Mouse (Mus musculus) spleen, postnatal 10 days (tissue): Measurements from ENCODE around the gene Omt2a.
A peak's percentile ranks its signal among the peaks of the same experiment; 100 is the strongest.
"Not testable (repeated sequence)": the region's sequence is repeated elsewhere in the genome, so short reads cannot be mapped to it uniquely, and the experiment has no call there.

Experiments
- DNase-seq, 2 experiments: peaks; one replicate each; pipeline ENCODE4 v3.0.0; 2021 to 2022; ENCODE audit warnings: low spot score in 2 of 2

The Omt2a gene

DNA sequence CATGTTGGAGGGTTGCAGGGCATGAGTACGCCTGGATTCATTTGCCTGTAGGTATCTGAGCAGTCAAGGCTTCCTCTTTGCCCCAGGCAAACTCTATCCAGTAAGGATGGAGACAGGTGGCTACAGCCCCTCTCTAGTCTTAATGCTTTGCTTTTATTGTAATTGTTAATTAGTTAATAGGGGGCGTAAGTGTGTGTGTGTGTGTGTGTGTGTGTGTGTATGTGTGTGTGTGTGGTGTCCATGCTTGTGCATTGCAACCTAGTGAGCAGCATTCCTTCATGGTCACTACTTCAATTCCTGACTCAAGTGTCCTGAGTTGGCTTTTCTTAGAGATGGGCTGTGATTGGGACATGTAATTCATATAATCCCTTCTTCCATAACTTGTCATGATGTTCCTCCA, at the start of gene Omt2a:
Omt2a (minus strand) TSS at position 101 of the 400 bp plus-strand sequence.
- no peak for DNase-seq

DNA sequence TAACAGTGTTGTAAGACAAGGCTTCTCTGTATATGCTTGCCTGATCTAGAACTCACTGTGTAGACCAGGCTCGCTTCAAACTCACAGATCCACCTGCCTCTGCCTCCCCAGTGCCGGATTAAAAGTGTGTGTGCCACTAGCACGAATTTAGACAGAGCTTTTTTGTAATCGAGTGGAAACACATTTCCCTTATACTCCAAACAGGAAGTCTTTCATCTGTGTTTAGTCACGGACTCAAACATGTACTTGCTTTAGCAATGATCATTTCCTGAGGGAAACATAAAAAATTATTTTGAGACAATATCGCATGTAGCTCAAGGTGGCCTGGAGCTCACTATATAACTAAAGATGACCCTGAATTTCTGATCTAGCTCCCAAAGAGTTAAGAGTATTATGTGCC, 48.8 kb upstream of the Omt2a start:
- DNase-seq = no peak

DNA sequence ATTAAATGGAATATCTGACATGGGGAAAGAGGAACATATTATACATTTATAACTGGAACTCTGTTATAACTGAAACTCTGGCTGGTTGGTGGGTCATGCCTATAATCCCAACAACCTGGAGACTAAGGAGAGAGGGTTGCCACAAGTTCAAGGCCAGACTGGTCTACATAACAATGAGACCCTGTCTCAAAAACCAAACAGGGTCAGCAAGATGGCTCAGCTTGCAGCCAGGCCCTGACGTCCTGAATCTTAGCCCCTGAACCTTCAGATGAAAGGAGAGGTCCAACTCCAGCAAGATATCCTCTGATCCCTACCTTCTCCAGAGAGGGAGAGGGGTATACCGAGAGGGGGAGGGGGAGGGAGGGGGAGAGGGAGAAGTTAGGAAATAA, 45.9 kb upstream of the Omt2a start:
- no peak for DNase-seq

- no peak for DNase-seq
Observed at GRCm38 (mm10) chr9:78359750-78360483, 45.3 kb upstream of the Omt2a start.

DNA sequence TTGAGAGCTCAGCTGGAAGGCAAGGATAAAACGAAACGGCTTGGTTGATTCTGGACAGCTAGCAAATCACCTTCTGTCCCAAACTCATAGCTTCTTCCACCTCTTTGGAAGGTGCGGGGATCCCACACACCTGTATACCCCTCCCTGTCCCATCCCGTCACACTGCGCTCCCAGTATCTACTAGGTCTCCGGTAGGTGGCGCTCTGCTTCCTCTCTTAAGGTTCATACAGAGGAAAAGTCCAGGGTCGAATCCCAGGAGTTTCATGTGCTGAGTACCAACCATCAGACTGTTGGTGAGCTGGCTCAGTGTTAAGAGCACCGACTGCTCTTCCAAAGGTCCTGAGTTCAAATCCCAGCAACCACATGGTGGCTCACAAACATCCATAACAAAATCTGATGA, 43.5 kb upstream of the Omt2a start:
- DNase-seq = peak; percentile 40 to 77

DNA sequence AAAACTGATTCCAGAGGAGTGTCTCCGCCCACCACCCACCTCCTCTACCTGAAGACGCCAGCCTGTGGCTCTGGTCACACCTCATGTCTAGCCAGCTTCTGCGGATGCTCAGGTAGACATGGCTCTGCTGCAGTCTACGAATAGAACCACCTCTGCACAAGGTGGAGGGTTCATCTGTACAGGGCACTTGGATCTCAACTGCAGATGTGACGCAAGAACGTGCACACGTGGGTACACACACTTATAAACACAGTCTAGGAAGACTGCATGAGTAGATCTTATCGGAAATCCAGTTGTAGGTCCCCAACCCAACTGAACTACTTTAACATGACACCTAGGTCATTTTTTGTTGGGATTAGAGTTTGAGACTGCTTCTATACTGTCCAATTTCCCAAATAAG, 41.0 kb upstream of the Omt2a start, which contains the start of gene Gsta2:
Gsta2 (minus strand) TSS at position 178 of the 400 bp plus-strand sequence.
- DNase-seq = no peak

DNA sequence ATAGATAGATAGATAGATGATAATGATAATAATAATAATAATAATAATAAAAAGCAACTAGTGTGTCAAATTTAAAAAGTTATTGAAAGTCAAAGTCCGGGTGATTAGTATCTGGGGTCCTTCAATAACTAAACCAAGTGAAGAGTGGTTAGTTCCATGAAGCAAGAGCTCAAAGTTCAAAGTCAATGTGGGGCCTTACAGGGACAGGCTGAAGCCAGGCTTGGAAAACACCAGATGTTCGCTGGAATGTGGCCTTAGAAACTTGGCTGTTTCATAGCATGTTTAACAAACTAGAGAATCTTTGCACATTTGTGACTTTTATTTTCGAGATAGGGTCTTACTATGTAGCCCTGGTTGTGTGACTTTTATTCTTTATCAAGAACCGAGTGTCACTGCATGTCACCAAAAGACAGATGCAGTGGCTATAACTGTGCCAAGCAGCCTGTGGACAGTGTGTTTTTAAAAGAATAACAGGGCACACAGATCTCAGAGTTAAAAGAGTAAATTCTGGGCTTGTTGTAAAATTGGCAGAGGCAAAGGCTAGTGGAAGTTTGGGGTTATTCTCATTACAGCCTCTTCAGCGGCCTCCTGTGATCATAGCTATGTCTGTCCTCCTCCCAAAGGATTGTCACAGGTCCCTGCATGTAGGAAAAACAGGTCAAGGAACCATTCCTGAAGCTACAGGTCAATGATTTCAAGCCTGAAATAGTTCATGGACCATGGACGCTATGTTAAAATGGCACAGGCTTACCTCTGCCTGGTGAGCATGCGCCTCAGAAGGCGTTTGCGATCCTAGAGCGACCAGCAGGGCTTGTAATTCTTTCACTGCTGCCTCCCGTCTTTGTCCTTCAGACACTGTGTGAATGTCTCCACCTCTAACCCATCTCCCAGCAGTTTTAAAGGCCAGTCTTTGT, 40.3 kb upstream of the Omt2a start:
- DNase-seq = no peak

- DNase-seq = no peak
Observed at GRCm38 (mm10) chr9:78351504-78352220, 37.1 kb upstream of the Omt2a start.

- DNase-seq = not testable (repeated sequence)
Observed at GRCm38 (mm10) chr9:78350007-78350406, 35.4 kb upstream of the Omt2a start.

DNA sequence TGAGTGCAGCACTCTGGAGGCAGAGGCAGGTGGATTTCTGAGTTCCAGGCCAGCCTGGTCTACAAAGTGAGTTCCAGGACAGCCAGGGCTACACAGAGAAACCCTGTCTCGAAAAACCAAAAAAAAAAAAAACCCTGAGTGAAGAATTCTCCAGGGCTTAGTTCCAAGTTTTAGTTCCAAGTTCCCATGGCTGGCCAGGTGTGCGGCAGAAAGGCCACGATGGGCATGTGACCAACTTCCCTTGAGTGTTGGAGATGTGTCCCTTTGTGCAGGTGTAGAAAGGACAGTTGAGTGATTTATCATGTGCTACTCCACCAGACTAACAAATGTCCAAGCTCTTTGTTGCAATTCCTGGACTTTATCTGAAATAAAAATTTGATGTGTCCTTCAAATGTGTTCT, 34.5 kb upstream of the Omt2a start:
- DNase-seq = not testable (repeated sequence)

- DNase-seq = not testable (repeated sequence)
Observed at GRCm38 (mm10) chr9:78348206-78349004, 33.8 kb upstream of the Omt2a start.

DNA sequence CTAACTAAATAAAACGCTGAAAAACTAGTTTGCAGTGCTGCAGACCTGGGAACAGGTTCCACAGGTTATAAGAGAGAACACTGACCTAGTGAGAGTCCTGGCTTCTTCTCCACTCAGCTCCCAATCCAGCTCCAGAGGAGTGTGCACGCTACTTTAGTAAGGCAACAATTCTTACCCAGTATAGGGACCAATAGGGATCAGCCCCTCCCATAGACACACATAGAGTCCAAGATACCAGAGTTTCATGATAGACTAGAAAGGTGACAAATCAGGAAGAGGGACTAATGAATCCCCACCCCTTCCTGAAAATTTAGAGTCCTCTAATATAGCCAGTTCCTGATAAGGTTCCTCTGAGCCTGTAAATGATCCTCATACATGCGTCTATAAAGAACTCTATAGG, 32.4 kb upstream of the Omt2a start:
- DNase-seq = no peak

DNA sequence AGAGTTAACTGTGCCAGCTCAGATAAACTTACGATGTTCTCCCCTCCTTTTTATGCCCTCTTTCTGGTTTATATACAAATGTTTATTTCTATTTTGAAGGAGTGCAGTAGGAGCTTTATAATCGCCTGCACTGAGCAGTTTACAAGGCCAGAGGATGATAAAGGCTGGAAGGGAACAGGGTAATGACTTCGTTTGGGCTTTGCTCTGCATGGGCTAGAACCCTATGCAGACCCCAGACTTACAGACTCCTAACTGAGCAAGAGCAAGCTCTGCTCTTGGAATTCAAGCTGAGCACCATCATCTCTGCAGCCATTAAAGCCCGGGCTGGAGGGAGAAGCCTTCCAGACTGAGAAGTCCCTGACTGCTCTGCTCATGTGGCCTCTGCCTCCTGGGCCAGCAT, 30.6 kb upstream of the Omt2a start:
- not testable (repeated sequence) for DNase-seq

DNA sequence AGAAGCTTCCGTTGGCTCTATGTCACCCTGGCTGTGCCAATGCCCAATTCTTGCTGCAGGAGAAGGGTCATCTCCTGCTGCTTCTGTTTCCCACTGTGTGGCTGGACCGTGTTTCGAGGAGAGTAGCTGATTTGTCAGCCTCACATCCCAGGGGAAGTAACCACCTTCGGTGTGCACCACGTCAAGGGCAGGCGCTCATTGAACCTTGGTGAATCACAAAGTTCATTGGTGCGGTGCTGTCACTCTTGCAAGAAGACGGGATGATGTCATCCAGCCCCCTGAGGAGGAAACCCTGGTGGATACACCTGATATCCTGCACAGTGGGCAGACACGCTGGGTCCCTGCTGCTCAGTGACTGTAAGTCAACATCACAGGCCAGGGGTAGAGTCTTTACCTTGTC, 28.5 kb upstream of the Omt2a start:
- not testable (repeated sequence) for DNase-seq

DNA sequence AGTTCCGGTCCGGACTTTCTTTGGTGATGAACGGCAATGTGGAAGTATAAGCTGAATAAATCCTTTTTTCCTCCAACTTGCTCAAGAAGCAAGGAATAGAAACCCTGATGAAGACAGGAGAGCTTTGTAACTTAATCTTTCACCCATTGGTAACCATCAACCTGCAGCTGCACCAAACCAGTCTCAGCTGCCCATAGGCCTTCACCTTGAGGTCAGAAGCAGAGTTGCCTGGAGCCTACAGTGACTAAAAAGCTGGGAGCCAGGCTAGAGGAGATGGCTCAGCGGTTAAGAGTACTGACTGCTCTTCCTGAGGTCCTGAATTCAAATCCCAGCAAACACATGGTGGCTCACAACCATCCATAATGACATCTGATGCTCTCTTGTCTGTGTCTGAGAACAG, 27.9 kb upstream of the Omt2a start:
- not testable (repeated sequence) for DNase-seq

DNA sequence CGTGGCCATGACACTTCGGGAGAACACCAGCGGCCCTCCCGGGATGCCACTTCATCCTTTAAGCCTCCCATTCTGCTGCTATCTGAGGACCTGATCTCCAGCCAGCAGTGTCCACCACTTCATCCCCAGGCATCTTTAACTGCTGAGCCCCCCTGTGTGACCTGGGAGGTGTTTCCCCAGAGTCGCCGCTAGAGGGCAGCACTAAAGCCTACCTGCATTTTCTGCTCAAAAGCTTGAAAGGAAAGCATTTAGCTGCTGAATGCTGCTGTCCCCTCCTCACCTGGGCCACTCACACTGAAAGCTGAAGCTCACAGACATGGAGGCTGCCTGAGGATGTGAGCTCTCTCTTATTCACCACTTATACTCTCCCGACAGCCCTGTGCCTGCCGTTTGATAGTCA, 25.7 kb upstream of the Omt2a start:
- peak; percentile 37 to 66 for DNase-seq

DNA sequence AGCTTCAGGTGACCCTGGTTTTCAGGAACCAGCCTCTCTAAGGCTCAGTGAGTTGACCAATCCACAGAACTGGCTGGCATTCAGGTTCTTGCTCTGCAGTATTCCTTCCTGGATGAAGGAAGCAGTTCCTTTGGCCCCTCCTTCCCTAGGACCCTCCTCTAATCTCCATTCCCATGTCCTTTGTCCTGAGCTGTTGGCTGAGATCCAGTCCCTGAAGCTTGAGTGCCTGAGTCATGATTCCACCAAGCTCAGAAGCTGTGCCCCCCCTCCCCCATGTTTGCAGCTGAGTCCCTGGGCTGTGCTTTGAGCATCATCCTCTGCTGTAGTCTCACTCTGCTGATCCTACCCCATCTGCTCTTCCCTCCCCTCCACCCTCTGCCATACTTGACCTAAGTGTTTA, 22.5 kb upstream of the Omt2a start:
- DNase-seq = not testable (repeated sequence)

GRCm38 (mm10) chr9:78327289-78327688, 12.7 kb upstream of the Omt2a start, which contains the start of gene Omt2b:
TSS of gene Omt2b (plus strand) at chr9:78327589.
- not testable (repeated sequence) for DNase-seq

- no peak for DNase-seq
Observed at GRCm38 (mm10) chr9:78319499-78319898, 4.9 kb upstream of the Omt2a start.

DNA sequence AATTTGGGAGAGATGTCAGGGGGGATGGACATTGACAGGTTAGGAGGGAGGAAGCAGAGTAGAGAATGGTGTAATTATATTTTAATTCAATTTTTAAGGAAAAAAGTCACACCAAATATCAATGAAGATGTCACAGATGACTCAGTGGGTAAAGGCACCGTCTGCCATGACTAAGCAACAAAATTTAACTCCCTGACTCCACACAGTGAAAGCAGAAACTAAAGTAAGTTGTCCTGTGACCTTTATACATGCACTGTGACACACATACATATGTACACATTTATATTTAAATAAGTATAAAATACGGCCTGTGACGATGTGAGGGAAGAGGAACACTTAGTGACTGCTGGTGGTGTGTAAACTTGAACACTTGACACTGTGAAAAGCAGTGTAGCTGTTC, 6.5 kb downstream of the Omt2a start:
- not testable (repeated sequence) for DNase-seq

- DNase-seq = not testable (repeated sequence)
Observed at GRCm38 (mm10) chr9:78299143-78299542, 15.5 kb downstream of the Omt2a start.
